Comparison of ENCODE assay signal across 7 mouse cellular contexts in genomic region chr17:12769380-12769921, GRCm38 (mm10). TPM values are rescaled to one million over a fixed set of nuclear protein-coding genes. Genes with fewer than 3 reads are reported as not detected.
A peak's percentile ranks its signal among the peaks of the same experiment; 100 is the strongest.
DNase-seq lines count a peak whose midpoint lies in the region; ATAC-seq and TF ChIP-seq lines count a peak whose summit lies in the region.

Gene Igf2r, minus strand, starts transcription at chr17:12769664.

- H3K27me3 ChIP-seq in embryonic facial prominence, embryonic 14.5 days (replicated peaks; ENCODE audit: control insufficient read depth, insufficient read depth, low read length) = no peaks in the 10 kb centered on the region
- H3K27me3 ChIP-seq in kidney, embryonic 14.5 days (ENCODE audit: control insufficient read depth, insufficient read depth, low read length) = no peaks in the 10 kb centered on the region
- no peaks in the 10 kb centered on the region for H3K27me3 ChIP-seq in limb, embryonic 14.5 days (ENCODE audit: control insufficient read depth, insufficient read depth, low read length)
- no peaks in the 10 kb centered on the region for H3K27me3 ChIP-seq in midbrain, embryonic 16.5 days (ENCODE audit: control insufficient read depth, insufficient read depth, low read depth, low read length)

- 0 out of 2 replicates have a peak, but pooled peaks have one; percentile 22 for TF ChIP-seq POLR2A in limb, embryonic 14.5 days (IDR thresholded peaks at IDR 0.05; ENCODE audit: borderline replicate concordance, extremely low read depth, insufficient read depth, insufficient read length)

- H3K4me3 ChIP-seq in embryonic facial prominence, embryonic 14.5 days (ENCODE audit: low read depth, low read length) = peak within 1 kb of the TSS; percentile 76
- peak within 1 kb of the TSS; percentile 76 for H3K4me3 ChIP-seq in kidney, embryonic 14.5 days (ENCODE audit: low read length)
- H3K4me3 ChIP-seq in limb, embryonic 14.5 days (replicated peaks; ENCODE audit: low read length) = peak within 1 kb of the TSS; percentile 65
- peak within 1 kb of the TSS; percentile 92 for H3K4me3 ChIP-seq in midbrain, embryonic 16.5 days (ENCODE audit: low read depth, low read length)

- H3K36me3 ChIP-seq in embryonic facial prominence, embryonic 14.5 days (ENCODE audit: control insufficient read depth, insufficient read depth, low read length) = peaks cover 39% of the 10 kb centered on the region
- H3K36me3 ChIP-seq in kidney, embryonic 14.5 days (ENCODE audit: control insufficient read depth, insufficient read depth, low read length) = peaks cover 12% of the 10 kb centered on the region; the same call in 1 of the 2 replicates
- peaks cover 29% of the 10 kb centered on the region for H3K36me3 ChIP-seq in limb, embryonic 14.5 days (ENCODE audit: control insufficient read depth, insufficient read depth, low read length)
- H3K36me3 ChIP-seq in midbrain, embryonic 16.5 days (ENCODE audit: control insufficient read depth, insufficient read depth, low read length) = no peaks in the 10 kb centered on the region

- WGBS in embryonic facial prominence, embryonic 14.5 days = 24% methylated on average over 35 of the region's 67 CpGs
- 36% methylated on average over 66 of the region's 67 CpGs for WGBS in kidney, embryonic 14.5 days
- 36% methylated on average over 50 of the region's 67 CpGs for WGBS in limb, embryonic 14.5 days
- WGBS in midbrain, embryonic 16.5 days = 6% methylated on average over 45 of the region's 67 CpGs

- H3K9ac ChIP-seq in embryonic facial prominence, embryonic 14.5 days (ENCODE audit: low read depth, low read length) = peak within 1 kb of the TSS; percentile 90
- H3K9ac ChIP-seq in kidney, embryonic 14.5 days (ENCODE audit: low read depth, low read length) = peak within 1 kb of the TSS; percentile 90
- H3K9ac ChIP-seq in limb, embryonic 14.5 days (ENCODE audit: low read depth, low read length, severe bottlenecking) = peak within 1 kb of the TSS; percentile 87
- H3K9ac ChIP-seq in midbrain, embryonic 16.5 days (ENCODE audit: low read depth, low read length) = peak within 1 kb of the TSS; percentile 92

- ATAC-seq in embryonic facial prominence, embryonic 14.5 days (ENCODE audit: low read depth) = peak; percentile 84
- ATAC-seq in kidney, embryonic 14.5 days (ENCODE audit: low FRiP score, low TSS enrichment) = peak; percentile 89
- ATAC-seq in limb, embryonic 14.5 days (ENCODE audit: low FRiP score, low read depth) = peak; percentile 89
- peak; percentile 93 for ATAC-seq in midbrain, embryonic 16.5 days

- H3K27ac ChIP-seq in embryonic facial prominence, embryonic 14.5 days (replicated peaks; ENCODE audit: low read depth, low read length) = peak within 1 kb of the TSS; percentile 84
- peak within 1 kb of the TSS; percentile 83; the same call in 1 of the 2 replicates for H3K27ac ChIP-seq in kidney, embryonic 14.5 days (ENCODE audit: low read depth, low read length)
- peak within 1 kb of the TSS; percentile 75 for H3K27ac ChIP-seq in limb, embryonic 14.5 days (replicated peaks; ENCODE audit: low read depth, low read length)
- peak within 1 kb of the TSS; percentile 80 for H3K27ac ChIP-seq in midbrain, embryonic 16.5 days (ENCODE audit: low read length)

- H3K9me3 ChIP-seq in embryonic facial prominence, embryonic 14.5 days (ENCODE audit: control insufficient read depth, low read length) = no peaks in the 10 kb centered on the region
- peaks cover 5% of the 10 kb centered on the region; the same call in 1 of the 2 replicates for H3K9me3 ChIP-seq in kidney, embryonic 14.5 days (ENCODE audit: control insufficient read depth, low read length)
- no peaks in the 10 kb centered on the region for H3K9me3 ChIP-seq in limb, embryonic 14.5 days (ENCODE audit: control insufficient read depth, low read length)
- no peaks in the 10 kb centered on the region for H3K9me3 ChIP-seq in midbrain, embryonic 16.5 days (replicated peaks; ENCODE audit: control insufficient read depth, low read length, poor library complexity, severe bottlenecking)

- peak within 1 kb of the TSS; percentile 72 for H3K4me2 ChIP-seq in embryonic facial prominence, embryonic 14.5 days (ENCODE audit: low read depth, low read length)
- H3K4me2 ChIP-seq in kidney, embryonic 14.5 days (replicated peaks; ENCODE audit: low read depth, low read length) = peak within 1 kb of the TSS; percentile 65
- peak within 1 kb of the TSS; percentile 48 for H3K4me2 ChIP-seq in limb, embryonic 14.5 days (replicated peaks; ENCODE audit: low read depth, low read length, severe bottlenecking)
- H3K4me2 ChIP-seq in midbrain, embryonic 16.5 days (ENCODE audit: low read length) = peak within 1 kb of the TSS; percentile 84

- DNase-seq in adrenal gland, postnatal 4 days (ENCODE audit: low spot score in 2 of 2) = peak; percentile 54 to 59
- peak; percentile 93 for DNase-seq in embryonic facial prominence, embryonic 14.5 days (ENCODE audit: low spot score)
- DNase-seq in heart, adult 8-10 months (ENCODE audit: low spot score) = no peak
- DNase-seq in limb, embryonic 14.5 days (ENCODE audit: low spot score) = peak; percentile 82
- DNase-seq in spleen, postnatal 10 days (ENCODE audit: low spot score in 2 of 2) = peak; percentile 63 to 87

- peaks cover 25% of the 10 kb centered on the region for H3K4me1 ChIP-seq in embryonic facial prominence, embryonic 14.5 days (ENCODE audit: control insufficient read depth, insufficient read depth, low read length)
- peaks cover 17% of the 10 kb centered on the region for H3K4me1 ChIP-seq in kidney, embryonic 14.5 days (ENCODE audit: control insufficient read depth, insufficient read depth, low read length)
- H3K4me1 ChIP-seq in limb, embryonic 14.5 days (ENCODE audit: control insufficient read depth, insufficient read depth, low read length) = peaks cover 29% of the 10 kb centered on the region
- peaks cover 30% of the 10 kb centered on the region for H3K4me1 ChIP-seq in midbrain, embryonic 16.5 days (ENCODE audit: control insufficient read depth, insufficient read depth, low read length)

RNA-seq across cellular contexts. Expression of gene Igf2r, which starts in this region (rescaled TPM):
- total RNA-seq in adrenal gland, postnatal 4 days (2021) = 10 to 100 TPM; 76.4 to 82.0 TPM
- polyA plus RNA-seq in embryonic facial prominence, embryonic 14.5 days (2014; fragmentation: Nextera tagmentation; extraction: Ambion mirVana) = 66.0 and 67.5 TPM in 2 replicates
- 100 to 1,000 TPM; 103 to 124 (median 118) TPM for total RNA-seq in heart, adult 8-10 months (2022)
- 20.7 and 37.8 TPM in 2 replicates for polyA plus RNA-seq in kidney, embryonic 14.5 days (2014; fragmentation: Nextera tagmentation; extraction: Ambion mirVana)
- polyA plus RNA-seq in limb, embryonic 14.5 days (2012; rRNA removed) = 97.3 and 99.6 TPM in 2 replicates
- polyA plus RNA-seq in limb, embryonic 14.5 days (2014; fragmentation: Nextera tagmentation; extraction: Ambion mirVana) = 60.6 and 62.4 TPM in 2 replicates
- 9.6 and 10.9 TPM in 2 replicates for polyA plus RNA-seq in midbrain, embryonic 16.5 days (2015; fragmentation: Nextera tagmentation; extraction: Ambion mirVana)
